Mouse (Mus musculus) lung, embryonic 15.5 days (tissue): ENCODE data around the gene Prr29. TPM values are rescaled to one million over a fixed set of nuclear protein-coding genes. Genes with fewer than 3 reads are reported as not detected.
A peak's percentile ranks its signal among the peaks of the same experiment; 100 is the strongest.

Experiments
- ATAC-seq: fragments of 200-750 bp; cut with Nextera tagmentation; 2 replicates; pipeline ENCODE4 v1.8.0; 2017; ENCODE audit warnings: moderate number of reproducible peaks, borderline replicate concordance; ENCODE audit not compliant: low FRiP score, low TSS enrichment; ENCODE audit errors: extremely low read depth
- H3K27ac ChIP-seq: fragments of 300-500 bp; sonication (generic); 2 replicates; pipeline ENCODE4 v1.5.1; 2015; ENCODE audit warnings: moderate library complexity, mild to moderate bottlenecking, inconsistent platforms
- H3K27me3 ChIP-seq: fragments of 300-500 bp; sonication (generic); 2 replicates; pipeline ENCODE4 v1.6.1; 2015; ENCODE audit warnings: inconsistent platforms
- H3K36me3 ChIP-seq: fragments of 300-500 bp; sonication (generic); 2 replicates; pipeline ENCODE4 v1.6.1; 2015; ENCODE audit warnings: inconsistent platforms
- H3K4me1 ChIP-seq: fragments of 300-500 bp; sonication (generic); 2 replicates; pipeline ENCODE4 v1.6.1; 2015; ENCODE audit warnings: inconsistent platforms
- H3K4me2 ChIP-seq: fragments of 300-500 bp; sonication (generic); 2 replicates; pipeline ENCODE4 v1.6.1; 2015; ENCODE audit warnings: inconsistent platforms, mild to moderate bottlenecking, moderate library complexity
- H3K4me3 ChIP-seq: fragments of 300-500 bp; sonication (generic); 2 replicates; pipeline ENCODE4 v1.5.1; 2015; ENCODE audit warnings: mild to moderate bottlenecking, inconsistent platforms
- H3K9ac ChIP-seq: fragments of 300-500 bp; sonication (generic); 2 replicates; pipeline ENCODE4 v1.6.1; 2015; ENCODE audit warnings: inconsistent platforms
- H3K9me3 ChIP-seq: fragments of 300-500 bp; sonication (generic); 2 replicates; pipeline ENCODE4 v1.6.1; 2016; ENCODE audit warnings: inconsistent platforms
- WGBS: fragments of 180-500 bp; shearing (Covaris S2); methylation state at CpG from one replicate; pipeline ENCODE4 v1.1.7; 2015; 5-methylcytosine and 5-hydroxymethylcytosine counted together
- polyA plus RNA-seq: library from polyadenylated mRNA; unstranded; fragments of >200 nt; fragmentation: Nextera tagmentation; extraction: Ambion mirVana; gene quantifications from 2 replicates; pipeline ENCODE4 v1.2.1, GENCODE M21; 2015

The Prr29 gene
- polyA plus RNA-seq, 1 experiment from 2014 or later = 1.1 TPM

- WGBS = 75% methylated on average over 3 of the region's 3 CpGs
- no peaks in the 10 kb centered on the region for H3K4me1 ChIP-seq
- H3K4me3 ChIP-seq = no peak overlapping the region
- no peak overlapping the region for H3K9ac ChIP-seq
- no peaks in the 10 kb centered on the region for H3K27me3 ChIP-seq
- peaks cover 8% of the 10 kb centered on the region; the same call in 1 of the 2 replicates for H3K36me3 ChIP-seq
- H3K4me2 ChIP-seq = no peak overlapping the region
- H3K27ac ChIP-seq = no peak overlapping the region
- no peak for ATAC-seq
- H3K9me3 ChIP-seq = no peaks in the 10 kb centered on the region
These were observed 47.5 kb downstream of the Prr29 start for GRCm38 (mm10) chr11:106412641-106413360.

DNA sequence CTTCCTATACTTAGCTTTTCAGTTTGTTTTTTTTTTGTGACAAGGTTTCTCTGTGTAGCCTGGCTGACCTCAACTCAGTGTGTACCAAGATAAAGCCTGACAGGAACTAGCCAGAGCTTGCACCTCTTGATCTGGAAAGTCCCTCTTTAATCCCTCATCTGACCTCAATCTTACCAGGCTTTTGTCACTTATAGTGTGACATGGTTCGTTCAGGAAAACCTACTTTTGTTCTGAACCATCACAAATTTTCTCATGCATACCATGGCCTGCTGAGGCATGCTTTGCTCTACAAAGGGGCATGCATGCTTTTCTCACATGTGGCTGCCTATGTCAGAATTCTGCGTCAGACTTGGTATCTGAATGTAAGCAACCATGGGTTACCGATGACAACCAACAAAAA, 51.1 kb downstream of the Prr29 start:
- Histone ChIP-seq H3K36me3 (peaks cover 8% of the 10 kb centered on the region; the same call in 1 of the 2 replicates), H3K4me2 (no peak overlapping the region), H3K27ac (no peak overlapping the region), H3K9ac (no peak overlapping the region), H3K27me3 (no peaks in the 10 kb centered on the region), H3K4me3 (no peak overlapping the region), H3K9me3 (no peaks in the 10 kb centered on the region), H3K4me1 (no peaks in the 10 kb centered on the region)
- no peak for ATAC-seq
- WGBS = 66% methylated on average over 3 of the region's 3 CpGs

DNA sequence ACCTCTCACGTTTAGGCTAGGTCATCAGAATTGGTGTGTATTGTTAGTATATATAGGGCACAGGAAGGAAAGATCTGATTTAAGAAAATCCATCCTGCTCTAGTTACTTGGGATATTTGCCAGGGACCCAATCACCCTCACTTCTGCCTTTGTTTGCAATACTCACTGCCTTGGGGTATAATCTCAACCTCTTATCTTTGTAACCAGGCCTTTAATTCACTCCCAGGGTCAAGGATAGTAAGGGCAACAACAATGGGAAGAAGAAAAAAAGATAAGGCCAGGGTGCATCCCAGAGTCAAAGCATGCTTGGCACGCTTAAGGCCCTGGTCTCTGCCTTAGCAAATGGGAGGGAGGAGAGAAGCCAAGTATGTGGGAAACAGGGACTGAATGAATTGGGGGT, 52.6 kb downstream of the Prr29 start:
- Histone ChIP-seq H3K27me3 (no peaks in the 10 kb centered on the region), H3K9ac (no peak overlapping the region), H3K36me3 (peaks cover 7% of the 10 kb centered on the region), H3K4me1 (no peaks in the 10 kb centered on the region), H3K9me3 (no peaks in the 10 kb centered on the region), H3K4me3 (no peak overlapping the region), H3K4me2 (no peak overlapping the region), H3K27ac (no peak overlapping the region)
- WGBS = 67% methylated on average over 2 of the region's 2 CpGs
- ATAC-seq = no peak

- H3K4me1 ChIP-seq = no peaks in the 10 kb centered on the region
- WGBS = 23% methylated on average over 4 of the region's 4 CpGs
These were observed 53.4 kb downstream of the Prr29 start for GRCm38 (mm10) chr11:106418622-106419196.

GRCm38 (mm10) chr11:106419262-106420102, 54.2 kb downstream of the Prr29 start:
- Histone ChIP-seq H3K4me1 (no peaks in the 10 kb centered on the region), H3K36me3 (peaks cover 8% of the 10 kb centered on the region; the same call in 1 of the 2 replicates), H3K9ac (no peak overlapping the region), H3K4me2 (no peak overlapping the region), H3K4me3 (no peak overlapping the region), H3K9me3 (no peaks in the 10 kb centered on the region), H3K27me3 (no peaks in the 10 kb centered on the region), H3K27ac (peak overlapping the region; percentile 2; the same call in 1 of the 2 replicates)
- ATAC-seq = no peak
- WGBS = 63% methylated on average over 9 of the region's 9 CpGs

More at GRCm38 (mm10) chr11:106418622-106419196, 53.4 kb downstream of the Prr29 start:
- no peaks in the 10 kb centered on the region for H3K9me3 ChIP-seq
- H3K4me2 ChIP-seq = no peak overlapping the region
- no peak overlapping the region for H3K27ac ChIP-seq
- no peaks in the 10 kb centered on the region for H3K27me3 ChIP-seq
- no peak overlapping the region for H3K4me3 ChIP-seq
- H3K36me3 ChIP-seq = peaks cover 8% of the 10 kb centered on the region; the same call in 1 of the 2 replicates
- no peak for ATAC-seq
- no peak overlapping the region for H3K9ac ChIP-seq

- Histone ChIP-seq H3K9ac (no peak overlapping the region), H3K4me3 (no peak overlapping the region), H3K4me2 (no peak overlapping the region), H3K27me3 (no peaks in the 10 kb centered on the region), H3K27ac (no peak overlapping the region), H3K9me3 (no peaks in the 10 kb centered on the region), H3K36me3 (peaks cover 8% of the 10 kb centered on the region; the same call in 1 of the 2 replicates), H3K4me1 (peaks cover 4% of the 10 kb centered on the region; the same call in 1 of the 2 replicates)
- 86% methylated on average over 5 of the region's 5 CpGs for WGBS
- ATAC-seq = no peak
These were observed 59.9 kb downstream of the Prr29 start for GRCm38 (mm10) chr11:106425201-106425600.

- no peak overlapping the region for H3K9ac ChIP-seq
- peak; percentile 67 for ATAC-seq
- 65% methylated on average over 4 of the region's 4 CpGs for WGBS
- H3K9me3 ChIP-seq = no peaks in the 10 kb centered on the region
- H3K27me3 ChIP-seq = no peaks in the 10 kb centered on the region
- no peak overlapping the region for H3K4me3 ChIP-seq
- peaks cover 8% of the 10 kb centered on the region; the same call in 1 of the 2 replicates for H3K36me3 ChIP-seq
- peaks cover 4% of the 10 kb centered on the region; the same call in 1 of the 2 replicates for H3K4me1 ChIP-seq
- H3K4me2 ChIP-seq = no peak overlapping the region
- H3K27ac ChIP-seq = peak overlapping the region; percentile 58; the same call in 1 of the 2 replicates
These were observed 61.2 kb downstream of the Prr29 start for GRCm38 (mm10) chr11:106426447-106426846.

Other genes starting within 250 kb of the Prr29 start
- gene Gm10840, start 204.6 kb upstream of the Prr29 start, polyA plus RNA-seq = not detected in 2 replicates
- gene Limd2, start 204.6 kb upstream of the Prr29 start, polyA plus RNA-seq = 237 and 246 TPM in 2 replicates
- gene Strada, start 163.3 kb upstream of the Prr29 start, polyA plus RNA-seq = 24.3 and 25.1 TPM in 2 replicates
- gene Ccdc47, start 149.1 kb upstream of the Prr29 start, polyA plus RNA-seq = 80.2 and 88.7 TPM in 2 replicates
- 69.8 and 72.7 TPM in 2 replicates for gene Ddx42, start 148.5 kb upstream of the Prr29 start, polyA plus RNA-seq
- 50.2 and 54.1 TPM in 2 replicates for gene Ftsj3, start 109.4 kb upstream of the Prr29 start, polyA plus RNA-seq
- 271 and 275 TPM in 2 replicates for gene Psmc5, start 109.3 kb upstream of the Prr29 start, polyA plus RNA-seq
- gene Smarcd2, start 92.5 kb upstream of the Prr29 start, polyA plus RNA-seq = 79.1 and 81.6 TPM in 2 replicates
- gene Tcam1, start 88.8 kb upstream of the Prr29 start, polyA plus RNA-seq = 0.23 and 0.24 TPM in 2 replicates
- gene Gh, start 63.6 kb upstream of the Prr29 start, polyA plus RNA-seq = not detected in 2 replicates
- 4.2 TPM in 2 replicates for gene Cd79b, start 50.7 kb upstream of the Prr29 start, polyA plus RNA-seq
- gene Scn4a, start 12.2 kb upstream of the Prr29 start, polyA plus RNA-seq = 0.06 and 0.16 TPM in 2 replicates
- 93.5 and 99.2 TPM in 2 replicates for gene Icam2, start 22.6 kb downstream of the Prr29 start, polyA plus RNA-seq
- 6.0 and 6.5 TPM in 2 replicates for gene Ern1, start 122.4 kb downstream of the Prr29 start, polyA plus RNA-seq
- 9.7 and 9.8 TPM in 2 replicates for gene Tex2, start 248.0 kb downstream of the Prr29 start, polyA plus RNA-seq